Mouse (Mus musculus): Measurements from ENCODE around the gene Cacfd1.

Gene Cacfd1

DNA sequence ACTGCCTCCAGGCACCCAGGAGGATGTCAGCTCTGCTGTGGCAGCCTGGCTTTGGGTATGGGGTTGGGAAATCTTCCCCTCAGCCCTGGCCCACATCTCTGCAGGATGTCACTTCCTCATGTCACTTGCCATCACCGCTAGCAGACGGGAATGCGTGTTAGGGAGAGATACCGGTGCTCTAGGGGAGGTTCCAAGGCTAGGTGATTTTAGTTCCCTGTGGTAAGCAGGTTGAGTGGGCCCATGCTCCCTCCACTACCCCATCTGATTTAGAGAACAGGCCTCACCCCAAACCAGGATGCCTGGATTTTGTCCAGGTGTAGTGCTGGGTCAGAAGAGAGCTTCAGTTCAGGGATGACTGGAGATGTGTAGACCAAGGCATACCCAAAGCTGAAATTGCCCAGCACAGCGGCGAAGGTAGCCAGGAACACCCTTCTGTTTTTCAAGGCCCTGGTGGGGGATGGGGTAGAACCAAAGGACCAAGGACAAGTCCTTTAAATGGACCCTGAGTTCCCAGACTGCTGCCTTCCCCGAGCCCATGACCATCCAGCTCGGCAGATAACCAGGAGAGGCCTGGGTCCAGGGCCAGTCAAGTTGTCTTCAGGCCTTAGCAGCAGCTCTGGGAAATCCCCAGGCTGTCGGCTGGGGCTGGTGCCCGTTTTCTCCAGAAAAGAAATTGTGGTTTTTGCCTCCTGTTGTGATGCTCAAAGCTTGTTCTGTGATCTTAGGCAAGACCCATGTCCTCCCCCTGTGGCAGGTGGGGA is 17.3 kb downstream of the Cacfd1 start:
- in situ Hi-C loops (cut with MseI, MboI): no loop called here

DNA sequence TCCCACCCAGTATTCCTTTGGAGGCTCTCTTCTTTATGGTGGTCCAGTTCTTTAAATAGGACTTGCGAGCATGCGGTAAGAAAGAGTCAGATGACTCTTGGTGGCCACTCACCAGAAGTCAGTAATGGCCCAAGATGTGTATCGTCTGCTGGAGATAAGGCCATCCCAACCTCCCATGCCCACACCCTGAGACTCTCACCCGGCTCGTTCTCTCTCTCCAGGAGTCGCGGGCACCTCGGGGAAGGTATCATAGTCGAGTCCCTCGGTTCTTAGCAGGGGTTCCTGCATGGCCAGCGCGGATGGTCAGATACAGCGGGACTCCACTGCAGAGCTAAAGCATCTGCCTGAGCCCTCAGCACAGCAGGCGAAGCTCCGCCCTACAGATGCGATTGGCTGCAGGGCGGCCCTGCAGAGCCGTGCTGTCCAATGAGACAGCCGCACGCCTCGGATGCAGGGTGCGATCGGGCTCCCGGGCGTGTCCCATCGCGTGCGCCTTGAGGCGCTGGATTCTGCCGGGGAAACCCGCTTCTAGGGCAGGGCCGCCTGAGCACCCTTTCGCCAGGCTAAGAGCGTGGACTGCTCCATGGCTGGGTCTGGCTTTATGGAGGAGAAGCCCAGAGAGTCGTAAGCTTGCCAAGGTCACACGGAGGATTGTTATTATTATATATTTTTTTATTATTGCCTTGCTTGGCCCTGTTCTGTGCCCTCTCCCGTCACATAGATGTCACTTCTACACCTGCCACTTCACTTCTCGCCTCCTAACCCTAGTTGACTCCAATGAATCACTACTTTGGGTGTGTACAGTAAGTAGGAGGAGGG is 18.1 kb downstream of the Cacfd1 start, which contains the start of gene Slc2a6:
TSS of gene Slc2a6 (minus strand) at position 381 of the 819 bp plus-strand sequence.
- in situ Hi-C loops (cut with MseI, MboI): no loop called here

DNA sequence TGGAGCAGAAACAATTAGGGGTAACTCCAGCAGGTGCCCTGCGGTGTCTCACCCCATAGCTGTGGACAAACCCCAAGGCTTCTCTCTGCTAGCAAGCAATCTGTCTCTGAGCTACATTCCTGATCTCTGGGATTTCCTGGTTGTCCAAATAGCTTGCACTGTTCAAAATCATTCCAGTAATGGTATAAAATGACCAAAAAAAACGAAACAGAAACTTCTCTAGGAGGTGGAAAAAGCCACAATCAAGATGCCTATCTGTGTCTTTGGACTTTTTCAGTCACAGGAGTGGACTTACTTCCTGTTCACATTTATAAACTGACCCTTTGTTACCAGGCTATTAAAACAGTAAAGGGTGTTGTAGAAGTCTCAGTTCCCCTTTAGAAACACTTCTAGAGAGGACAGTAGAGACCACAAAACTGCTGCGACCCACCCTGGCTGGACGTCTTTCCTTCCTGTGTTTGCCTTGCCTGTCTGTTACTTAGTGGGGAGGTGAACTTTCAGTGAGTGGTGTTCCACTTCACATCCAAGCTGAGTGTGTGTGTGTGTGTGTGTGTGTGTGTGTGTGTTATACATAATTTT is 18.8 kb downstream of the Cacfd1 start:
- in situ Hi-C loops (cut with MseI, MboI): no loop called here

DNA sequence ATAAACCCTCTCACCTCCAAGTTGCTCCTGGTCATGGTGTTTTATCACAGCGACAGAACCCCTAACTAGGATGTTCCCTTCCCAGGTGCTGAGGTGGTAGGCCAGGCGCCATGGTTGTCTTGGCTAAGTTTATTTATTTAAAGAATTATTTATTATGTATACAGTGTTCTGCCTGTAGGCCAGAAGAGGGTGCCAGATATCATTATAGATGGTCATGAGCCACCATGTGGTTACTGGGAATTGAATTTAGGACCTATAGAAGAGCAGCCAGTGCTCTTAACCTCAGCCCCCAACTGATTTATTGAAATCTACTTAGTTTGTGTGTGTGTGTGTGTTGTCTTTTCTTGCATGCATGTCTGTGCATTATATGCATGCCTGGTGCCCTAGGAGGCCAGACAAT is 22.6 kb downstream of the Cacfd1 start:
- in situ Hi-C loops (cut with MseI, MboI): loop anchor here in 1 of 2 experiments (5.0 kb wide), 1 partner anchor 105 kb away; no protein-coding TSS in a partner anchor

DNA sequence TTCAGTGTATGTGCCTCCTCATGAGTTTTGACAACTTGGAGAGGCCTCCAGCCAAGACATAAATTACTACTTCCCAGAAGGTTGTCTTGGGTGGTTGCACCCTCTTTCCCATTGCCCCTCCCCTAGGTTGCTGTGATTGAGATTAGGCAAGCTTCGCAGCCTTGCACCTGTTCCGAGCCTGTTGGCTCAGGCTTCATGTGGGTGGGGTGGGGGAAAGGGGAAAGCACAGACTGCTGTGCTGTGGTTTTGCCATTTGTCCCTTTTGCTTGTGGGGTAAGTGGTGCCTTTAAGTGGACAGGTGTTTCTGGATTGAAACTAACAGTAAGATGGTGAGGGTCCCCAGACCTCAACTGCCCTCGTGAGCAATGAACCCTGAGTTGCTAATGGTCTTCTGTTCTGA is 26.3 kb downstream of the Cacfd1 start:
- in situ Hi-C loops (cut with MseI, MboI): no loop called here

DNA sequence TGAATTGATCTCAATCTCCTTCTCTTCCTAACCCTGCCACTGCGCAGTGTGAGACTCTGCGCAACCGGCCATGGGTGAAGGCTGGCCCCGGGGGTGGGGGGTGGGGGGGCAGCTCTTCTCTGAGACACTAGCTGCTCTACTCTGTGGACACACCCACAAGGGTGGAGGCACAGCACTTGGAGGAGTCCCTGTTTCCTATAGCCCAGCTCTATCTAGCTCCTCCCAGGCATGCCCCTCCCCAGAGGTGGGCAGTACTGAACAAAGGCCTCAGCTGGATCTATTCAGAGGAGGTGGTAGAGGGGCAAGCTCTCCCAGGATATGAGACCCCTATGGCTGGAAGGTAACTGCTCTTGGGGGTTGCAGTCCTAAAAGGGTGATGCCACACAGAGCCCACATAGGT is 27.3 kb downstream of the Cacfd1 start:
- in situ Hi-C loops (cut with MseI, MboI): no loop called here

DNA sequence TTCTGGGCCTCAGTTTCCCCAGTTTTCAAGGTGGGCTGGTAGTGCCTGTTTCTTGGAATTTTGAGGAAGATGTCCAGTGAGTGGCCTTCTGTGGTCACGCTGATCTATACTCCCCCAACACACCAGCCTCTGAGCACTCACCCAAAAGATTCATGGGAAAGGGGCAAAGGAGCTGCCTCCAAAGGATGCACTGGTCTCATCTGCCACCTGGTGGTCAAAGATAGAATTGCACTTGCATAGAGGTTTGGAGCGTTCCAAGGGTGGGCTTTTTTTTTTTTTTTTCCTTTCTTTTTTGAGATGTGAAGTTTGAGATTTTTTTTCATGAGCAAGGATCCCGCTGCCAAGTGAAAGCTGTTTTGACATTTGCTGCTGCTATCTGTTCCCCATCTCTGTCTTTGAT is 28.9 kb downstream of the Cacfd1 start:
- in situ Hi-C loops (cut with MseI, MboI): no loop called here

DNA sequence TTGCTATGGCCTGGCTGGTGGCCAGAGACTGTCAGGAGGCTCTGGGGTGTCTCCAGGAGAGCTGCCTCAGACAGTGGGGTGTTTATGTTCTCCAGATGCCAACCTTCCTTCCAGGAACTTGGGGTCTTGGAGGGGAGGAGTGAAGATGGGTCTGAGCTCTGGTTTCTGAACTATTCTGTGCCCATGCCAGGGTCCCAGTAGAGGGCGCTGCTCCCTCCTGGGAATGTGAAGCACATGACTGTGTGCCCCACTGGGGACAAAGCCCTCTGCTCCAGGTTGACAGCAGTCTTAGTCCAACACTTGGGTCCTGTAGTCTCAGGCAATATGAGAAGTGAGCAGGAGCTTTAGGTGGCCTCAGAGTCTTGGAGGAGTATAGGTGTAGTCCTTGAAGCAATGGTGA is 29.6 kb downstream of the Cacfd1 start:
- in situ Hi-C loops (cut with MseI, MboI): no loop called here

DNA sequence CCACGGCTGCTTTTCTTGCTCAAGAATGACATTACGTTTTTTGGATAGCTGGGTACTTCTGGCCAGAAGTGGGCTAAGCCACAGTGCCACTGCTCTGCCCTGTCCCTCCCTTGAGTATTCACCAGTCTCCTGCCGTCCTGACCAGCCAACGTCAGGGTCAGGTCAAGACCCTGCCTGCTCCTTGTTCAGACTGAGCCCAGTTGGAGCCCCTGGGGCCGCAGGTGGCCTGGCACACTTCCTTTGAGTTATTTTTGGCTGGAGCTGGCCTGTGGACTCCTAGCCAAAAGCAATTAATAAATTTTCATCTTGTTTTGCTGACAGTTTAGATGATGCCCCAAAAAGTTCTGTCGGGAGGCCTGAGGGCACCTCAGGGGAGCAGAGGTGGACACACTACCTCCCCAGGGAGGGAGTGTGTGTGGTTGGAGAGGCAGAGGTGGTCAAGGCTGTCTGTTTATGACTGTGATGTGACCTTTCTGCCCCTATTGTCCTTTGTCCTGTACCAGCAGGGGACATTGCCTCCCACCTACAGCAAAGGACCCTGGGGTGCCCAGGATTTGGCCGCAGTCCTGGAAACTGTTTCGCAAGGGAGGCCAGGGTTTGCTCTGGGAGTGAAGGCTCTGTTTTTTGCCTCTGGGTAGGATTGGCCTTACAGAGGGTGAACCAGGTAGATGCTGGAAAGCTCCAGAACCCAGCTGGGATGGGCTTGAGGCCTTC is 32.6 kb downstream of the Cacfd1 start:
- in situ Hi-C loops (cut with MseI, MboI): loop anchor here in 1 of 2 experiments (10.0 kb wide), 1 partner anchor 193 kb away; no protein-coding TSS in a partner anchor

DNA sequence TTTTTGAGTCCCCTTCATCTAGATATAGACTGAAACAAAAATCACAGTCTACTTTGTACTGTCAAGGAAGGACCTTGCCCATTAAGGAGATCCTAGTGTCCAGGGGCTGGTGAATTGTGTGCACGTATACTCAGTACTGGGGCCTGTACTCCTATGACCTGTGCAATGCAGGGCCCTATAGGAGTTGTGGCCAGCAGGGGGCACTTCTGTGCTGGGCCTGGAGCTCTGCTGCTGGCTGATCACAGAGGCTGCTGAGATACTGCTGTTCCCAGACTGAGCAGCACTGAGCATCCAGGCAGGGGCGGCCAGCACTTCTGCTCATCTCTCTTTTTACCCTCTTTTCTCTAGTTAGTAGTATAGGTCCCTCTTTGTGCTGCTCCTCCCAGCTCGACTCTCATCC is 33.7 kb downstream of the Cacfd1 start:
- in situ Hi-C loops (cut with MseI, MboI): loop anchor here in 1 of 2 experiments (10.0 kb wide), 1 partner anchor 191 kb away; no protein-coding TSS in a partner anchor

DNA sequence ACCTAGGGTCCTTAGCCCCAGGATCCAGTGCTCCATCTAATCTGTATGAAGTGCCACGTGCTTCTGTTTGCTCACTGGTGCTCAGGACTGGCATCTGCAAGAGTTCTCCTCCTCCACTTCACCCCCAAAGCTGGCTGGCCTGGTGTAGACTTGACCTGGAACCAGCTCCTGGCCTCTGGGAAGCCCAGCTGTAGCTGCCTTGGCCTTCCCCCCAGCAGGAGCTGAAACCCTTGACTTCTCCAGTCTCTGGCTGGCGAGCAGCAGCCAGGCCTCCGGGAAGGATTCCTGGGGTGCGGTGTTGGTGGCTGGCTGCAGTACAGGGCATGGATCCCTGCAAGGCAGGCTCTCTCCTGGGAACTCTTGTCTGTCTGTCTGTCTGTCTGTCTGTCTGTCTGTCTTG is 34.4 kb downstream of the Cacfd1 start:
- in situ Hi-C loops (cut with MseI, MboI): loop anchor here in 1 of 2 experiments (10.0 kb wide), 1 partner anchor 191 kb away; no protein-coding TSS in a partner anchor

DNA sequence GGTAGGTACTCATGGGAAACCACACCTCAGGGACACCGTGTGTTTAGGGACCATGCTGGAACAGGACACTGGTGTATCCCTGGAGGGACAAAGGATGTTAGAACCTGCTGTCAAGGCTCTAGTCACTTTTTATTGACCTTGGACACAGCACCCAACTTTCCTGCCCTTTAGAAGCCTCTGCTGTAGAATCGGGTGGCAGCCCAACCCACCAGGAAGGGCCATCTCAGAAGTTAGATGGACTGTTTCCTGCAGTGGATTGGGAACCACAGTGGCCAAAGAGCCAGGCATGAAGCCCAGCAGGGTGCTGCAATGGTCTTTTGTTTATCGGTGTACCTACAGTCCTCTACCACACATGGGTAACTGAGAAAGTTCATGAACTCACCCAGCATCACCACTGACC is 34.9 kb downstream of the Cacfd1 start:
- in situ Hi-C loops (cut with MseI, MboI): loop anchor here (5.0 to 10.0 kb wide), 2 partner anchors 190 to 193 kb away; no protein-coding TSS in a partner anchor

DNA sequence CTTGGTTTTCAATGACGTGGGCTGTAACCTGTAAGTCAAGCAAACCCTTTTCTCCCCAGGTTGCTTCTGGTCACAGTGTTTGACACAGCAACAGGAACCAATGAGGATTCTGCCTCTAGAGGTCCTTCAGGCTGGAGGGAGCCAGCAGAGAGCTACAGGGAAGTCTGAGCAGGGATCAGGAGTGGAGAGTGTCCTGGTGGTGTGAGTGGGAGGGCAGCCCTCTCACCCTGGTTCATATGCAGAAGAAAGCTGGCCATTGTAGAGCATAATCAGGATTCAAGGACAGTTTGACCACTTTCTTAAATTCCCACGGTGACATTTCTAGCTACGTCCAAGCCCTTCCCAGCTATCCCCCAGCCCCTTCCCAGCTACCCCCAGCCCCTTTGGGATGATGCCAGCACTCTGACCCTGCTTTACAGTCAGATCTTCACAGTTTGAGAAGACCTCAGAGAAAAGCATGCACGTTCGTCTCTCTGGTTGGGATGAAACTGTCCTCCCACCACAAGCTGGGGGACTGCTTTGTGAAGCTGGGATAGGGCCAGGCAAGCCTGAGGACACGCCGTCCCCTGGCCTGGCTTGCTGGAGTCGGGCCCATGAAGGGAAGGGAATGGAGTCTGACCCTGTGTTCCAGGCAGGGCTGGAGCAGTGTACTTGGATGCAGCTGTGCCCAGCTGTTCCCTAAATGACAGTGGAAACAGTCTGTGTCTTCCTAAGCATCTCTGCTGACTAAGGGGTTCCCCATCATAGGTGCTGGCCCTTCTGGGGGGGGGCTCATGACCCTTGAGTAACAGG is 36.4 kb downstream of the Cacfd1 start:
- in situ Hi-C loops (cut with MseI, MboI): loop anchor here (5.0 to 10.0 kb wide), 2 partner anchors 189 to 191 kb away; no protein-coding TSS in a partner anchor

DNA sequence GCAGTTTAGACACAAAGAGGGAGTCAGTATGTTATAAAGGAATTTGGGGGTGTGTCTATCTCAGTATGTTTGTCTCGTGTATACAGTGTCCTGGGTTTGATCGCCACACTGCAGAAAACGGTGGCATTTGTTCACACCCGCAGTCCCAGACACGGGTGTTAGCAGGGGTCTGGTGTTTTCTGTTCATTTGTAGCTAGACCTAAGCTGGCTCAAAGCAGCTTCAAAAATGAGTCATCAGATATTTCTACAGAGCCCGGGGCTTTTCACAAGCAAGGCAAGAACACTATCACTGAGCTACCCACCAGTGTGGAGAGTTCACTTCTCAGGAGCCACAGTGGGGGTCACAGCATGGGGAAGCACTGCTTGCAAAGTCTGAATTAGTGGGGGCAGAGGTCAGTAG is 39.7 kb downstream of the Cacfd1 start:
- in situ Hi-C loops (cut with MseI, MboI): loop anchor here (5.0 to 10.0 kb wide), 2 partner anchors 185 to 188 kb away; no protein-coding TSS in a partner anchor

DNA sequence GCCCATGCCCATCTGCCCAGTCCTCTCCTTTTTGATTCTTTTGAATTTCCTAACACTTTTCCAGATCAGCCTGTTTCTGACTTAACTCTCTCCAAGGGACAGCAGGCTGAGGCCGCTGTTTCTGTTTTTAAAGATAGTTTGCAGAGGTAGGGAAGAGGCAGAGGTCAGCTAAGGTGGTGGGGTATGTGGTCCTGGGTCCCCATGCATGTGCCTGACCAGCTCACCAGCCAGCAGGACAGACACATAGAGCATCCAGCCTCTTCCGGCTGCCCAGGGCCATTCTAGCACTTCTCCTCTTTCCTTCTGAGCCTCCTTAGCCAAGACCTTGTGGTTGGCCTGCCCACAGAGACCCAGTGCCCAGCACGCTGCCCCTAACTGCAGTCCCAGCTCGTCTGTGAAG is 48.5 kb downstream of the Cacfd1 start:
- in situ Hi-C loops (cut with MseI, MboI): no loop called here

DNA sequence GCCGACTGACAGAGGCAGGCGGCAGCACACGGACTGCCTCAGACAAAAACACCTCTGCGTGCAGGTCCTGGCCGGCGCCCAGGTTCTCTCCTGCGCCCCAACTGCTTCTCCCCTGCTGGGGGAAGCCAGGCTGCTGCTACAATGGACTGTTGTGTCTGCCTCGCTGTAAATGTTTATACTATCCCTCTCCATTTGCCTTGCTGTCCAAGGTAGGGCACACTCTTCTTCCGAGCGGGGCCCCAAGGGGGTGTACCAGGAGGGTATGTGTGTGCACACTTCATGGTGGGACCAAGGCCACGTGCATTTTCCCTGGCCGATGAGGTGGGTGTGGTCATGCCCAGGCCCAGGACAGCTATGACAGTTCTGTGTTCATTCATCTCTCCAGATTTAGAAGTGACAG is 49.0 kb downstream of the Cacfd1 start:
- in situ Hi-C loops (cut with MseI, MboI): no loop called here

DNA sequence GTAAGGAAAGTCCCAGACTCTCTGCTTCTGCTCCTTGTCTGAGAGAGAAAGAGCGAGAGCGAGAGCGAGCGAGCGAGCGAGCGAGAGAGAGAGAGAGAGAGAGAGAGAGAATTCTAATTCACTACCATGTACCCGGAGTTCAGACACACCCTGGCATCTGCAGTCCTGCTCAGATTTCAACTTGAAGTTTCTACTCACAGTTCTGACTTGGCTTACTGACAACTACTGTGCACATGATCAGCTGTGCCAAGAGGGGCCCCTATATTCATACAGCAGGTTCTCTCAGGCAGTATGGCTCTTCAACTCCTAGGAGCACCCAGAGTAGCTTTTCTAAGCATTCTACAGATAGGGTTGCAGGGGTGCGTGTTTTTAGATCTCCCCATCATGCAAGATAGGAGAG is 49.5 kb downstream of the Cacfd1 start:
- in situ Hi-C loops (cut with MseI, MboI): no loop called here

DNA sequence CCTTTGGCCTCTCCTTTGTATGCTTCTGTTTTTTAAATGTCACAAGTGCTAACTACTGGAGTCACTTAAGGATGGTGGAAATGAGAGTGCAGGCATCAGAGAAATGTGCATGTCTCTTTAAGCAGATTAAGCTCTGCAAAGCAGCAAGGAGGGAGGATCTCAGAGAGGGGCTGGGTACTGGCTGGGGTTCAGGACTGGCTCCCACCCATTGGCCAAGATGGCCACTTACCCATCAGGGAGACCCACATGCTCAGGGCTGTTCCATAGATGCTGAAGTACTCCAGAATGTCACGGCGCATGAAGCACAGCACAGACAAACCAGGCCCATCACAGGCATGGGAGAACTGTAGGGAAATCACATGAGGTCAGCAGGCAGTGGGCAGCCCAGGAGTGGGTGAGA is 57.4 kb downstream of the Cacfd1 start:
- in situ Hi-C loops (cut with MseI, MboI): no loop called here

DNA sequence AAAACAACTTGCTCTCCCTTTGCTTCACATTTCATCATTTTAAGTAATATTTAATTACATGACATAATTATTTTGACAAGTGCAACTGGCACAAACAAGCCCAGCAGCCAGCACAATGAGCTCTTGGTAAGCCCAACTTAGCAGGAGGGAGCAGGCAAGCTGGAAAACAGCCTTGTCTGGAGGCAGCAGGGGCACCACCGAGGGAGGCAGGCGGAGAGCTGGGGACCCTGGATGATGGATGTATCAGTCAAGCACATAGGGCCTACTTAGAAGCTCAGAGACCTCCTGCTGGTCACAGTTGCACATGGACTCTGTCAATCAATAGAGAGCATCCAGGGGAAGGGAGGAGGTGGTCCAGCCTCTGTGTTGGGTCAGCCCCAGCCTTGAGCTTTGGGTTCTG is 58.3 kb downstream of the Cacfd1 start:
- in situ Hi-C loops (cut with MseI, MboI): no loop called here

DNA sequence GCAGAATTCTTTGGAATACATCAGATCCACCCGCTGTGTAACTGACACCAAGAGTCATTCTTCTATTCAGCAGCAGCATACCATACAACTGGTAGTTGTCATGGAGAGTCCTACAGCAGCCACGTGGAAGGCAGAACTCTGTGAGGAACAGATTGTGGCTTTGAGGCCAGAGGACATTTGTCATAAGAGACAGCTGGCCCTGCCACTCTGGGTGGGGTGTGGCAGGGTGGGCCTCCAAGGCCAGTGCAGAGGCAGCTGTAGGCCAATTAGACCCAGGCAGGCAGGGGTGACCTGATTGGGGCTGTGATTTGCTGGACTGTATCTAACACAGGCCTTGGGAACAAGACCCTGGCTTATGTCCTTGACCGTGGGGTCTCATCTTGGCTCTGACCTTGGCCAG is 59.9 kb downstream of the Cacfd1 start:
- in situ Hi-C loops (cut with MseI, MboI): loop anchor here in 1 of 2 experiments (10.0 kb wide), 1 partner anchor 165 kb away; no protein-coding TSS in a partner anchor
